Mouse (Mus musculus): Measurements from ENCODE around the gene Slc16a10. TPM values are rescaled to one million over a fixed set of nuclear protein-coding genes. Genes with fewer than 3 reads are reported as not detected.

Gene Slc16a10
- polyA plus RNA-seq, 1 experiment from 2014 or later, result 48.2 TPM

DNA sequence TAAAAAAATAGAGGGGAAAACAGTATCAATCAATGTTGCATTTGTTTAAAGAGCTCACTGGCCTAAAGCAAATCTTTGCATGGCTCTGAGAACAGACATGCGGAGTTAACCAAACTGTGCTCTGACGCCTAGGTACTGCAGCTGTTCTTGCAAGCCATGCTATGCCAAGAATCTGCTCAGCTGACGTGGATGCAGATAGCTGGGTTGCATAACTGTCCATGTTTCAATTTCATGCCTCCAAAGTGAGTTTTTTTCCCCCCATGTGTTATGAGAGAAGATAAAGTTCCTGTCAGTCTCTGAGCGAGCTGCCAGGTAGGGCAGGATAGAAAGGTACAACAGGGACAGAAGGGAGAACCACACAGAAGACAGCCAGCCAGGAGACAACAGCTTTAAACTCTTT, 72.8 kb downstream of the Slc16a10 start:
- Histone ChIP-seq H3K4me3 (ENCODE audit: low read length) (no peak overlapping the region), H3K27me3 (replicated peaks; ENCODE audit: control insufficient read depth, insufficient read depth, low read length) (no peaks in the 10 kb centered on the region), H3K36me3 (ENCODE audit: control insufficient read depth, insufficient read depth, low read length) (no peaks in the 10 kb centered on the region), H3K9me3 (ENCODE audit: control insufficient read depth, low read length) (no peaks in the 10 kb centered on the region), H3K27ac (ENCODE audit: low read length) (no peak overlapping the region), H3K4me2 (ENCODE audit: low read depth, low read length) (no peak overlapping the region), H3K9ac (ENCODE audit: low read depth, low read length) (no peak overlapping the region), H3K4me1 (ENCODE audit: control insufficient read depth, insufficient read depth, low read length) (peaks cover 24% of the 10 kb centered on the region)
- ATAC-seq, result no peak
- WGBS, result 45% methylated on average over 4 of the region's 4 CpGs

- Histone ChIP-seq H3K36me3 (ENCODE audit: control insufficient read depth, insufficient read depth, low read length) (no peaks in the 10 kb centered on the region), H3K4me3 (ENCODE audit: low read length) (no peak overlapping the region), H3K27ac (ENCODE audit: low read length) (no peak overlapping the region), H3K4me2 (ENCODE audit: low read depth, low read length) (no peak overlapping the region), H3K9ac (ENCODE audit: low read depth, low read length) (no peak overlapping the region), H3K27me3 (replicated peaks; ENCODE audit: control insufficient read depth, insufficient read depth, low read length) (no peaks in the 10 kb centered on the region), H3K9me3 (ENCODE audit: control insufficient read depth, low read length) (no peaks in the 10 kb centered on the region), H3K4me1 (ENCODE audit: control insufficient read depth, insufficient read depth, low read length) (peaks cover 21% of the 10 kb centered on the region)
- WGBS, result 66% methylated on average over 10 of the region's 10 CpGs
- no peak for ATAC-seq
Measured at GRCm38 (mm10) chr10:40068595-40068994, 73.5 kb downstream of the Slc16a10 start.

DNA sequence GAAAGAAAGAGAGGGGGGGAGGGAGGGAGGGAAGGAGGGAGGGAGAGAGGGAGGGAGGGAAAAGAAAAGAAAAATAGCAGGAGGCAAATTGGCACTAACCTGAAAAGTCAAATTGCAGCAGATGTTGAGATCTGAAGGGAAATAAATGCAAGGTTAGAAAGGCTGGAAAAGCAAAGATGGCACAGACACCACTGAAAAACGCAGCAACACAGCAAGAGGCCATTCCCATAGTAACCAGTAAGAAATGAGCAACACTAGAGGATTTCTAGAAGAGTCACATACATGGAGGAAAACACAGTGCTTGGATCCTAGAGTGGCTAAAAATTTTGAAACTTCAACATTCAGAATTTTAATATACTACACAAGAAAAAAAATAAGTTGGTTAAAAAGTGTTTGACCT, 74.5 kb downstream of the Slc16a10 start:
- Histone ChIP-seq H3K4me3 (ENCODE audit: low read length) (no peak overlapping the region), H3K27me3 (replicated peaks; ENCODE audit: control insufficient read depth, insufficient read depth, low read length) (no peaks in the 10 kb centered on the region), H3K4me2 (ENCODE audit: low read depth, low read length) (no peak overlapping the region), H3K36me3 (ENCODE audit: control insufficient read depth, insufficient read depth, low read length) (no peaks in the 10 kb centered on the region), H3K9me3 (ENCODE audit: control insufficient read depth, low read length) (no peaks in the 10 kb centered on the region), H3K9ac (ENCODE audit: low read depth, low read length) (no peak overlapping the region), H3K27ac (ENCODE audit: low read length) (no peak overlapping the region), H3K4me1 (ENCODE audit: control insufficient read depth, insufficient read depth, low read length) (peaks cover 17% of the 10 kb centered on the region)
- WGBS, result 57% methylated on average over 1 of the region's 1 CpGs
- ATAC-seq, result no peak

GRCm38 (mm10) chr10:40067071-40067470, 75.0 kb downstream of the Slc16a10 start:
- Histone ChIP-seq H3K4me1 (ENCODE audit: control insufficient read depth, insufficient read depth, low read length) (peaks cover 17% of the 10 kb centered on the region), H3K4me3 (ENCODE audit: low read length) (no peak overlapping the region), H3K9ac (ENCODE audit: low read depth, low read length) (no peak overlapping the region), H3K36me3 (ENCODE audit: control insufficient read depth, insufficient read depth, low read length) (no peaks in the 10 kb centered on the region), H3K9me3 (ENCODE audit: control insufficient read depth, low read length) (no peaks in the 10 kb centered on the region), H3K27me3 (replicated peaks; ENCODE audit: control insufficient read depth, insufficient read depth, low read length) (no peaks in the 10 kb centered on the region), H3K4me2 (ENCODE audit: low read depth, low read length) (no peak overlapping the region), H3K27ac (ENCODE audit: low read length) (no peak overlapping the region)
- WGBS, result 71% methylated on average over 1 of the region's 1 CpGs
- ATAC-seq, result no peak

DNA sequence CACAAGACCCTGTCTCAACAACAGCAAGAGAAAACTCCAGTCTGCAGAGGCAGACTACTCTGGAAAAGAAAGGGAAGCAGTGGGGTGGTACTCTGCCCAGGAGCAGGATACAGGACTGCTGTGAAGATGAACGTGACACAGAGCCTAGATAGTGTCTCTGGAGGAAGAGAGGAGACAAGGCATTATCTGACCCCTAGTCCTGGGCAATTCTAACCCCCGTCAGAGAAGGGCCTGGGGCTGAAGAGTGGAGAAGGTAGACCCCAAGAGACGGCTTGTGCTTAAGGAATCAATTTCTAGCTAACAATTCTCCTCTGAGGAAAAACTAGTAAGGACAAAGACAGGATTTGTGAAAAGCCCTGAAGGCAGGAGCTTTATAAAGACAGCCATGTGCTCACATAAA, 76.7 kb downstream of the Slc16a10 start:
- no peak overlapping the region for H3K27ac ChIP-seq (ENCODE audit: low read length)
- H3K27me3 ChIP-seq (replicated peaks; ENCODE audit: control insufficient read depth, insufficient read depth, low read length), result no peaks in the 10 kb centered on the region
- peaks cover 13% of the 10 kb centered on the region for H3K4me1 ChIP-seq (ENCODE audit: control insufficient read depth, insufficient read depth, low read length)
- H3K9ac ChIP-seq (ENCODE audit: low read depth, low read length), result no peak overlapping the region
- no peaks in the 10 kb centered on the region for H3K36me3 ChIP-seq (ENCODE audit: control insufficient read depth, insufficient read depth, low read length)
- no peak overlapping the region for H3K4me3 ChIP-seq (ENCODE audit: low read length)
- no peaks in the 10 kb centered on the region for H3K9me3 ChIP-seq (ENCODE audit: control insufficient read depth, low read length)
- 64% methylated on average over 3 of the region's 3 CpGs for WGBS
- H3K4me2 ChIP-seq (ENCODE audit: low read depth, low read length), result no peak overlapping the region
- ATAC-seq, result no peak

DNA sequence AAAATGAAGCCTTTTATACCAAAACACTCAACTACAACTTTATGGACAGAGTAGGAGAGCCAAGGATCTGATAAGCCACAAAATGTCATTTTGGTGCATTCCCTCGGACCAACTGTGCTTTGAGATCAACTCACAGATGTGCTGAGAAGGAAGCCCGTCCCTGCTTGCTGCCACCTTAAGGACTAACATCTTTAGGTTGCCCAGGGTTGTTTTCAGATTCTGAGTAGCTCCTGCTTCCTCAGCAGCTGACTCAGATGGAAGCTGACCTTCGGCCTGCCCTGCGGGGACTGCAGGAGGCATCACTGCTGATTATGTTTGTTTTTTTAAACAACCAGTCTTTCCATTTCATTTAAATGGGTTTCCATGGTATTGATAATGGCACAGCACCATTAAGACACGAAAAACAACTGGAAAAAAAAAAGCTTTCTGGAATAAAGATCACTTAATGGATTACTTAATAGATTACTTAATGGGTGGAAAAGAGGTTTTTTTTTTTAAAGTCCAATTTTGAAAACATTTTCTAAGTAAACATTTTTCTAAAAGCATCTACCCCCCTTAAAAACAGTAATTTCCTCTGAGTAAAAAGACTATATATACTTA, 78.7 kb downstream of the Slc16a10 start:
- no peaks in the 10 kb centered on the region for H3K27me3 ChIP-seq (replicated peaks; ENCODE audit: control insufficient read depth, insufficient read depth, low read length)
- H3K9ac ChIP-seq (ENCODE audit: low read depth, low read length), result no peak overlapping the region
- 20% methylated on average over 5 of the region's 5 CpGs for WGBS
- no peaks in the 10 kb centered on the region for H3K36me3 ChIP-seq (ENCODE audit: control insufficient read depth, insufficient read depth, low read length)
- no peaks in the 10 kb centered on the region for H3K9me3 ChIP-seq (ENCODE audit: control insufficient read depth, low read length)
- H3K27ac ChIP-seq (ENCODE audit: low read length), result peak overlapping the region; percentile 29; the same call in 1 of the 2 replicates
- H3K4me2 ChIP-seq (ENCODE audit: low read depth, low read length), result no peak overlapping the region; the same call in 1 of the 2 replicates
- peaks cover 12% of the 10 kb centered on the region for H3K4me1 ChIP-seq (ENCODE audit: control insufficient read depth, insufficient read depth, low read length)
- H3K4me3 ChIP-seq (ENCODE audit: low read length), result no peak overlapping the region
- ATAC-seq, result peak; percentile 51

- WGBS, result 46% methylated on average over 6 of the region's 6 CpGs
- Histone ChIP-seq H3K36me3 (ENCODE audit: control insufficient read depth, insufficient read depth, low read length) (no peaks in the 10 kb centered on the region), H3K9ac (ENCODE audit: low read depth, low read length) (no peak overlapping the region), H3K4me1 (ENCODE audit: control insufficient read depth, insufficient read depth, low read length) (peaks cover 9% of the 10 kb centered on the region; the same call in 1 of the 2 replicates), H3K4me2 (ENCODE audit: low read depth, low read length) (no peak overlapping the region; the same call in 1 of the 2 replicates), H3K4me3 (ENCODE audit: low read length) (no peak overlapping the region), H3K27me3 (replicated peaks; ENCODE audit: control insufficient read depth, insufficient read depth, low read length) (no peaks in the 10 kb centered on the region), H3K27ac (ENCODE audit: low read length) (peak overlapping the region; percentile 29; the same call in 1 of the 2 replicates), H3K9me3 (ENCODE audit: control insufficient read depth, low read length) (no peaks in the 10 kb centered on the region)
- ATAC-seq, result no peak
Measured at GRCm38 (mm10) chr10:40062812-40063211, 79.2 kb downstream of the Slc16a10 start.

GRCm38 (mm10) chr10:40061926-40062325, 80.1 kb downstream of the Slc16a10 start:
- no peak for ATAC-seq
- H3K9me3 ChIP-seq (ENCODE audit: control insufficient read depth, low read length), result no peaks in the 10 kb centered on the region
- H3K9ac ChIP-seq (ENCODE audit: low read depth, low read length), result no peak overlapping the region
- no peaks in the 10 kb centered on the region for H3K36me3 ChIP-seq (ENCODE audit: control insufficient read depth, insufficient read depth, low read length)
- no peak overlapping the region for H3K4me3 ChIP-seq (ENCODE audit: low read length)
- H3K4me2 ChIP-seq (ENCODE audit: low read depth, low read length), result no peak overlapping the region
- WGBS, result 86% methylated on average over 5 of the region's 5 CpGs
- no peak overlapping the region for H3K27ac ChIP-seq (ENCODE audit: low read length)
- H3K4me1 ChIP-seq (ENCODE audit: control insufficient read depth, insufficient read depth, low read length), result peaks cover 11% of the 10 kb centered on the region; the same call in 1 of the 2 replicates
- H3K27me3 ChIP-seq (replicated peaks; ENCODE audit: control insufficient read depth, insufficient read depth, low read length), result no peaks in the 10 kb centered on the region

DNA sequence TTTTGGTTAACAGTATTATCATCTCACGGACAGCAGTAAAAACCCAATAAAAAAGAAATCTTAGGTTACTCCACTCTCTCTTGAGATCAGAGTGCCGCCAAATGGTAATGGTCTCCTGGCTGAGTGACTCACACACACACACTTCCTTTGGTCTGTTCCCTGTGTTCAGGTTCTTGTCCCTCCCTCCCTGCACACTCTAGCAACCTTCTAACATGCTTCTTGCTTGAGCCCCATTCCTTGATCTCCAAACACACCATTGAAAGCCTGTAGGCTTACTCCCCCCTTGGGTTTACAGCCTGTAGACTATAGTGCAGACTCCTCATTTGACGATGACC, 83.3 kb downstream of the Slc16a10 start:
- H3K27ac ChIP-seq (ENCODE audit: low read length), result 0 out of 2 replicates have a peak overlapping the region, but pooled peaks have one; percentile 5
- peak; percentile 61 for ATAC-seq
- 53% methylated on average over 3 of the region's 3 CpGs for WGBS

More for the DNA sequence above, 83.3 kb downstream of the Slc16a10 start:
- no peak overlapping the region for H3K4me2 ChIP-seq (ENCODE audit: low read depth, low read length)
- H3K36me3 ChIP-seq (ENCODE audit: control insufficient read depth, insufficient read depth, low read length), result no peaks in the 10 kb centered on the region
- H3K4me1 ChIP-seq (ENCODE audit: control insufficient read depth, insufficient read depth, low read length), result peaks cover 20% of the 10 kb centered on the region
- no peak overlapping the region for H3K4me3 ChIP-seq (ENCODE audit: low read length)
- H3K9me3 ChIP-seq (ENCODE audit: control insufficient read depth, low read length), result no peaks in the 10 kb centered on the region
- H3K9ac ChIP-seq (ENCODE audit: low read depth, low read length), result no peak overlapping the region
- H3K27me3 ChIP-seq (replicated peaks; ENCODE audit: control insufficient read depth, insufficient read depth, low read length), result no peaks in the 10 kb centered on the region
